Mouse (Mus musculus) neural tube, embryonic 14.5 days (tissue): ENCODE results near the gene Plcb4. TPM values are rescaled to one million over a fixed set of nuclear protein-coding genes. Genes with fewer than 3 reads are reported as not detected.
"Not testable (repeated sequence)": the region's sequence is repeated elsewhere in the genome, so short reads cannot be mapped to it uniquely, and the experiment has no call there.

ENCODE experiments used
- ATAC-seq: fragments of 200-750 bp; cut with Nextera tagmentation; 2 replicates; pipeline ENCODE4 v1.8.0; 2017; ENCODE audit warnings: low read depth, mild to moderate bottlenecking, moderate TSS enrichment, moderate library complexity
- H3K27ac ChIP-seq: fragments of 300-500 bp; sonication (generic); 2 replicates; pipeline ENCODE4 v1.5.1; 2014; ENCODE audit warnings: low read depth, mild to moderate bottlenecking, control low read depth, low read length, moderate library complexity, mixed read lengths
- H3K27me3 ChIP-seq: fragments of 300-500 bp; sonication (generic); 2 replicates; pipeline ENCODE4 v1.6.1; 2014; ENCODE audit warnings: low read length; ENCODE audit not compliant: control insufficient read depth, insufficient read depth
- H3K36me3 ChIP-seq: fragments of 300-500 bp; sonication (generic); 2 replicates; pipeline ENCODE4 v1.6.1; 2014; ENCODE audit warnings: low read length, mixed read lengths; ENCODE audit not compliant: control insufficient read depth, insufficient read depth
- H3K4me1 ChIP-seq: fragments of 300-500 bp; sonication (generic); 2 replicates; pipeline ENCODE4 v1.6.1; 2014; ENCODE audit warnings: low read length; ENCODE audit not compliant: control insufficient read depth, insufficient read depth
- H3K4me2 ChIP-seq: fragments of 300-500 bp; sonication (generic); 2 replicates; pipeline ENCODE4 v1.6.1; 2014; ENCODE audit warnings: mild to moderate bottlenecking, low read depth, low read length, control low read depth
- H3K4me3 ChIP-seq: fragments of 300-500 bp; sonication (generic); 2 replicates; pipeline ENCODE4 v1.5.1; 2014; ENCODE audit warnings: low read depth, low read length, control low read depth, mixed read lengths
- H3K9ac ChIP-seq: fragments of 300-500 bp; sonication (generic); replicated peaks from 2 replicates; pipeline ENCODE4 v1.6.1; 2014; ENCODE audit warnings: low read depth, mild to moderate bottlenecking, control low read depth, low read length, mixed read lengths
- H3K9me3 ChIP-seq: fragments of 300-500 bp; sonication (generic); 2 replicates; pipeline ENCODE4 v1.6.1; 2016; ENCODE audit warnings: low read length; ENCODE audit not compliant: control insufficient read depth
- WGBS: fragments of 180-500 bp; shearing (Covaris S2); extraction: QIAGEN DNeasy Blood & Tissue Kit; methylation state at CpG from one replicate; pipeline ENCODE4 v1.1.7; 2014; 5-methylcytosine and 5-hydroxymethylcytosine counted together
- polyA plus RNA-seq: library from polyadenylated mRNA; unstranded; fragments of >200 nt; fragmentation: Nextera tagmentation; extraction: Ambion mirVana; gene quantifications from 2 replicates; pipeline ENCODE4 v1.2.1, GENCODE M21; 2014

Gene Plcb4
- polyA plus RNA-seq, 1 experiment from 2014 or later, result 51.0 TPM

GRCm38 (mm10) chr2:135978790-135979189 lies 320.0 kb downstream of the Plcb4 start:
- H3K4me2 ChIP-seq, result no peak overlapping the region
- no peak overlapping the region for H3K27ac ChIP-seq
- H3K4me3 ChIP-seq, result no peak overlapping the region
- 67% methylated on average over 5 of the region's 5 CpGs for WGBS
- H3K27me3 ChIP-seq, result no peaks in the 10 kb centered on the region
- H3K36me3 ChIP-seq, result no peaks in the 10 kb centered on the region; the same call in 1 of the 2 replicates
- H3K4me1 ChIP-seq, result no peaks in the 10 kb centered on the region
- no peak overlapping the region for H3K9ac ChIP-seq
- no peak for ATAC-seq
- no peaks in the 10 kb centered on the region for H3K9me3 ChIP-seq

GRCm38 (mm10) chr2:135980428-135980827 lies 321.6 kb downstream of the Plcb4 start:
- Histone ChIP-seq H3K27ac (no peak overlapping the region), H3K9me3 (no peaks in the 10 kb centered on the region), H3K9ac (no peak overlapping the region), H3K4me1 (no peaks in the 10 kb centered on the region), H3K4me3 (no peak overlapping the region), H3K4me2 (no peak overlapping the region), H3K27me3 (no peaks in the 10 kb centered on the region), H3K36me3 (no peaks in the 10 kb centered on the region; the same call in 1 of the 2 replicates)
- 57% methylated on average over 1 of the region's 1 CpGs for WGBS
- ATAC-seq, result no peak

DNA sequence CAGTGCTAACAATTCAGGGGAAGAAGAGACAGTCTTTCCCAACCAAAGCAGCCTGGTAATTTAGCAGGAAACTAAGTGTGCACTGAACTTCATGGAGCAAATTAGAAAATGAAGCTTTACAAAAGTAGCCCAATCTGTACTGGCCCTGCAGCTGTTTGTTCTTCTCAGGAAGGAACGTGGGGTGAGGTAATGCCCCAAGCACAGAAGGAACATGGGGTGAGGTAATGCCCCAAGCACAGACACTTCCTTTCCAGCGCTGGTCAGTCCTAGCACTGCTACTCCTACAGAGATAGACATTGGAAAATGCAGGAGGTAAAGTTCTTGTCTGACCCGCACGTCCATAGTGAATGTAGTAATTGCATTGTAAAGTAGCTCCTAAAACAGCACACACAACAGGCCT lies 325.2 kb downstream of the Plcb4 start:
- Histone ChIP-seq H3K27me3 (no peaks in the 10 kb centered on the region), H3K9me3 (no peaks in the 10 kb centered on the region), H3K27ac (no peak overlapping the region), H3K36me3 (no peaks in the 10 kb centered on the region; the same call in 1 of the 2 replicates), H3K9ac (no peak overlapping the region), H3K4me1 (no peaks in the 10 kb centered on the region), H3K4me3 (no peak overlapping the region), H3K4me2 (no peak overlapping the region)
- 88% methylated on average over 4 of the region's 4 CpGs for WGBS
- ATAC-seq, result no peak

- H3K4me2 ChIP-seq, result no peak overlapping the region
- H3K4me1 ChIP-seq, result no peaks in the 10 kb centered on the region
- no peak overlapping the region for H3K27ac ChIP-seq
- H3K9ac ChIP-seq, result no peak overlapping the region
- H3K9me3 ChIP-seq, result no peaks in the 10 kb centered on the region
- H3K27me3 ChIP-seq, result no peaks in the 10 kb centered on the region
- ATAC-seq, result no peak
- no peak overlapping the region for H3K4me3 ChIP-seq
- WGBS, result 89% methylated on average over 15 of the region's 15 CpGs
- no peaks in the 10 kb centered on the region; the same call in 1 of the 2 replicates for H3K36me3 ChIP-seq
These were observed 326.9 kb downstream of the Plcb4 start for GRCm38 (mm10) chr2:135985536-135986265.

- H3K27me3 ChIP-seq, H3K4me1 ChIP-seq, H3K4me2 ChIP-seq, H3K27ac ChIP-seq, H3K36me3 ChIP-seq, H3K9ac ChIP-seq, H3K4me3 ChIP-seq, H3K9me3 ChIP-seq, ATAC-seq: not testable (repeated sequence)
These were observed 329.7 kb downstream of the Plcb4 start for GRCm38 (mm10) chr2:135988475-135988874.

DNA sequence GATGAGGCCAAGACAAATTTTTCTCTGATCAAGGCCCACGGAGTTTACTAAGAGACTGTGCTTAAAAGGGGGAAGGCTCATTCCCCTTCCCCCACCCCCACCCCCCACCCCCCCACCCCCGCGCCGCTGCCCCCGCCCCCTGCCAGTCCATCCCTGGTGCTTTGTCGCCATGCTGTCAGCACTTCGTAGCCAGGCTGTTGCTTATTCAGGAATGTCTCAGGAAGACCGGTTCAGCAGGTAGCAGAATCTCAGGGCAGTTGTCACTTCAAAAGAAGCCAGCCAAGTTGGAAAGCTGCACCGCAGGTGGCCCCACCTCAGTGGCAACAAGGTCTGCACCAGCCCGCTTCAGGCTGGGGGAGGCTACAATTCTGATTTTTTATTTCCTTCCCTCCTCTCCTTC lies 331.9 kb downstream of the Plcb4 start:
- H3K4me2 ChIP-seq, H3K9ac ChIP-seq, ATAC-seq, H3K4me1 ChIP-seq, H3K9me3 ChIP-seq, H3K4me3 ChIP-seq, H3K27me3 ChIP-seq, H3K27ac ChIP-seq, H3K36me3 ChIP-seq: not testable (repeated sequence)
- 71% methylated on average over 10 of the region's 10 CpGs for WGBS

DNA sequence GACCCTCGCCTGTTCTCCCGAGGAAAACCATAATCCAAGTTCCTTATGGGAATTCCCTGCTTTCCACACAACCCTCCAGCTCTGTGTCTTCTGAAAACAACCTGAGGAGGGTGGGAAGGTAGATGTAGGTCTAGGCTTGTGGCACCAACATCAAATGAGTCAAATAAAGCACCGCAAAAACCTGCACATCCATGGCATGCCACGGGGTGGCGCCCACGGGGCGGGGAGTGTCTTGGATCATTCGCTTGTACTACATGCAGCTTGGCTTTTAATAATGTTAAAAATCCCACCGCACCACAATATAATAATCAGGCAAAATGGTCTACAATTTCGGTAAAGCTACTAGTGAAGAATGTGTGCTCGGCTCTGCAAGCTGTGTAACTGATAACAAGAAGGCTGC lies 334.5 kb downstream of the Plcb4 start:
- Histone ChIP-seq H3K4me3 (no peak overlapping the region), H3K4me2 (no peak overlapping the region), H3K27ac (no peak overlapping the region), H3K9ac (no peak overlapping the region), H3K36me3 (no peaks in the 10 kb centered on the region), H3K4me1 (peaks cover 10% of the 10 kb centered on the region; the same call in 1 of the 2 replicates), H3K9me3 (no peaks in the 10 kb centered on the region), H3K27me3 (no peaks in the 10 kb centered on the region)
- WGBS, result 83% methylated on average over 11 of the region's 11 CpGs
- no peak for ATAC-seq

DNA sequence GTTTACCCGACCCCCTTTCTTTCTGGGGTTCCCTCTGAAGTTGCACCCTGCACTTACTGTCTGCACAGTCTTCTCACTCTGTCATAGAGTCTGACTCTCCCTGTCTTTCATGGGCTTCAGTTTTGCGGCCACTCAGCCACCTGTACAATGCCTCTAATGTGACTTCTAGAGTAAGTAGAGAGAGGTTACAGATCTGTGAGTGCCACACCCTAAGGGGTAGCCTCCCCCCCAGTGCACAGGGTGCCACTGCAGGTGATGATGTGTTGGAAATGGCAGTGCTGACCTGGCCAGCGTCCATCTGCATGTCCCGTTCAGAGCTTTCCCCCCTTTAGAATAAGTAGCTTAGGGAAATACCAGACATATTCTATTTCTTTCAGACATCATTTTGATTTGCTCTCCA lies 336.4 kb downstream of the Plcb4 start:
- Histone ChIP-seq H3K4me3 (no peak overlapping the region), H3K27ac (no peak overlapping the region), H3K27me3 (no peaks in the 10 kb centered on the region), H3K9me3 (no peaks in the 10 kb centered on the region), H3K9ac (no peak overlapping the region), H3K4me1 (peaks cover 10% of the 10 kb centered on the region; the same call in 1 of the 2 replicates), H3K36me3 (no peaks in the 10 kb centered on the region), H3K4me2 (no peak overlapping the region)
- no peak for ATAC-seq
- 94% methylated on average over 4 of the region's 4 CpGs for WGBS

GRCm38 (mm10) chr2:135996936-135997335 lies 338.1 kb downstream of the Plcb4 start:
- no peak overlapping the region for H3K4me2 ChIP-seq
- 74% methylated on average over 6 of the region's 6 CpGs for WGBS
- no peak overlapping the region for H3K9ac ChIP-seq
- peak overlapping the region; percentile 86 for H3K27ac ChIP-seq
- H3K9me3 ChIP-seq, result no peaks in the 10 kb centered on the region
- no peaks in the 10 kb centered on the region for H3K27me3 ChIP-seq
- H3K4me3 ChIP-seq, result no peak overlapping the region
- H3K36me3 ChIP-seq, result no peaks in the 10 kb centered on the region
- no peak for ATAC-seq
- H3K4me1 ChIP-seq, result peaks cover 10% of the 10 kb centered on the region; the same call in 1 of the 2 replicates
